Mouse (Mus musculus): ENCODE results near the gene Gtpbp3. TPM values are rescaled to one million over a fixed set of nuclear protein-coding genes. Genes with fewer than 3 reads are reported as not detected.

Gene Gtpbp3
- total RNA-seq (2021) = 26.5 and 28.7 TPM in 2 replicates
- long read RNA-seq, transcript Gtpbp3-201 (9 exons, 2,800 nt) = major isoform, 21 of 47 reads
- long read RNA-seq, partial matches to known transcripts = 6 of 47 reads
- long read RNA-seq, other reads (novel, unspliced or antisense) = 12 of 47 reads

GRCm38 (mm10) chr8:71487691-71488445 is at the start of gene Gtpbp3:
Gene Gtpbp3 (plus strand): TSS chr8:71488103.
- peak; percentile 82 for DNase-seq

- DNase-seq = peak; percentile 33
Measured at GRCm38 (mm10) chr8:71441404-71441803, 46.5 kb upstream of the Gtpbp3 start.

GRCm38 (mm10) chr8:71445096-71445495 is 42.8 kb upstream of the Gtpbp3 start:
- no peak for DNase-seq

GRCm38 (mm10) chr8:71451337-71451736 is 36.6 kb upstream of the Gtpbp3 start:
- no peak for DNase-seq

GRCm38 (mm10) chr8:71451777-71452176 is 36.1 kb upstream of the Gtpbp3 start:
- no peak for DNase-seq

- DNase-seq = no peak
Measured at GRCm38 (mm10) chr8:71452669-71453068, 35.2 kb upstream of the Gtpbp3 start.

- DNase-seq = no peak
Measured at GRCm38 (mm10) chr8:71454668-71455067, 33.2 kb upstream of the Gtpbp3 start.

- DNase-seq = no peak
Measured at GRCm38 (mm10) chr8:71456906-71457305, 31.0 kb upstream of the Gtpbp3 start.

GRCm38 (mm10) chr8:71457659-71458270 is 30.1 kb upstream of the Gtpbp3 start:
- no peak for DNase-seq

- DNase-seq = no peak
Measured at GRCm38 (mm10) chr8:71460716-71461115, 27.2 kb upstream of the Gtpbp3 start.

GRCm38 (mm10) chr8:71461152-71461840 is 26.6 kb upstream of the Gtpbp3 start:
- DNase-seq = no peak

GRCm38 (mm10) chr8:71462191-71462590 is 25.7 kb upstream of the Gtpbp3 start:
- DNase-seq = no peak

- peak; percentile 54 for DNase-seq
Measured at GRCm38 (mm10) chr8:71462786-71463185, 25.1 kb upstream of the Gtpbp3 start.

- peak; percentile 98 for DNase-seq
Measured at GRCm38 (mm10) chr8:71463188-71464033, 24.5 kb upstream of the Gtpbp3 start, which contains the start of gene Abhd8. Gene Abhd8 (minus strand): TSS chr8:71463655.

GRCm38 (mm10) chr8:71464513-71465500 is 23.1 kb upstream of the Gtpbp3 start, which contains the start of gene Mrpl34:
Gene Mrpl34 (plus strand): TSS chr8:71464959.
- DNase-seq = peak; percentile 96

GRCm38 (mm10) chr8:71465733-71466132 is 22.2 kb upstream of the Gtpbp3 start:
- no peak for DNase-seq

- no peak for DNase-seq
Measured at GRCm38 (mm10) chr8:71466198-71466597, 21.7 kb upstream of the Gtpbp3 start.

- no peak for DNase-seq
Measured at GRCm38 (mm10) chr8:71467201-71467600, 20.7 kb upstream of the Gtpbp3 start.

- no peak for DNase-seq
Measured at GRCm38 (mm10) chr8:71468001-71468400, 19.9 kb upstream of the Gtpbp3 start.

GRCm38 (mm10) chr8:71468916-71469315 is 19.0 kb upstream of the Gtpbp3 start, which contains the start of gene Dda1:
Gene Dda1 (plus strand): TSS chr8:71469199.
- DNase-seq = peak; percentile 96

Data from adrenal gland, postnatal 25 days (tissue).